Mouse (Mus musculus): ENCODE measurements around the gene Ripor3.

GRCm38 (mm10) chr2:167940636-167941035, 69.8 kb downstream of the Ripor3 start:
- TF ChIP-seq EP300 (IDR thresholded peaks at IDR 0.05; ENCODE audit: low read depth) (no peak), CTCF (IDR thresholded peaks at IDR 0.05; ENCODE audit: low read depth) (no peak)
